Mouse (Mus musculus) kidney, embryonic 16.5 days (tissue): Measurements from ENCODE around the gene Slc19a1. TPM values are rescaled to one million over a fixed set of nuclear protein-coding genes. Genes with fewer than 3 reads are reported as not detected.
A peak's percentile ranks its signal among the peaks of the same experiment; 100 is the strongest.

Experiments
- ATAC-seq: fragments of 200-750 bp; cut with Nextera tagmentation; 2 replicates; pipeline ENCODE4 v1.8.0; 2017; ENCODE audit warnings: moderate TSS enrichment; ENCODE audit not compliant: low FRiP score, low TSS enrichment
- H3K27ac ChIP-seq: fragments of 300-500 bp; sonication (generic); 2 replicates; pipeline ENCODE4 v1.5.1; 2014; ENCODE audit warnings: low read length
- H3K27me3 ChIP-seq: fragments of 300-500 bp; sonication (generic); 2 replicates; pipeline ENCODE4 v1.6.1; 2014; ENCODE audit warnings: low read length, control low read depth, mixed read lengths; ENCODE audit not compliant: insufficient read depth
- H3K36me3 ChIP-seq: fragments of 300-500 bp; sonication (generic); 2 replicates; pipeline ENCODE4 v1.6.1; 2014; ENCODE audit warnings: low read length, control low read depth, mixed read lengths; ENCODE audit not compliant: insufficient read depth
- H3K4me1 ChIP-seq: fragments of 300-500 bp; sonication (generic); 2 replicates; pipeline ENCODE4 v1.6.1; 2014; ENCODE audit warnings: low read length, control low read depth, mixed read lengths; ENCODE audit not compliant: insufficient read depth
- H3K4me2 ChIP-seq: fragments of 300-500 bp; sonication (generic); replicated peaks from 2 replicates; pipeline ENCODE4 v1.6.1; 2014; ENCODE audit warnings: low read depth, low read length
- H3K4me3 ChIP-seq: fragments of 300-500 bp; sonication (generic); 2 replicates; pipeline ENCODE4 v1.5.1; 2014; ENCODE audit warnings: mild to moderate bottlenecking, low read length
- H3K9ac ChIP-seq: fragments of 300-500 bp; sonication (generic); replicated peaks from 2 replicates; pipeline ENCODE4 v1.6.1; 2014; ENCODE audit warnings: low read length
- H3K9me3 ChIP-seq: fragments of 300-500 bp; sonication (generic); 2 replicates; pipeline ENCODE4 v1.6.1; 2016; ENCODE audit warnings: low read length, control low read depth
- WGBS: fragments of 180-500 bp; shearing (Covaris S2); extraction: QIAGEN DNeasy Blood & Tissue Kit; methylation state at CpG from one replicate; pipeline ENCODE4 v1.1.7; 2014; 5-methylcytosine and 5-hydroxymethylcytosine counted together
- polyA plus RNA-seq: library from polyadenylated mRNA; unstranded; fragments of >200 nt; fragmentation: Nextera tagmentation; extraction: Ambion mirVana; gene quantifications from 2 replicates; pipeline ENCODE4 v1.2.1, GENCODE M21; 2015

Gene Slc19a1
- polyA plus RNA-seq, 1 experiment from 2014 or later = 58.4 TPM

GRCm38 (mm10) chr10:77062393-77063010, 30.5 kb downstream of the Slc19a1 start:
- Histone ChIP-seq H3K27ac (no peak overlapping the region; the same call in 1 of the 2 replicates), H3K4me1 (no peaks in the 10 kb centered on the region), H3K4me2 (no peak overlapping the region), H3K9ac (no peak overlapping the region), H3K27me3 (no peaks in the 10 kb centered on the region), H3K9me3 (no peaks in the 10 kb centered on the region), H3K36me3 (peaks cover 43% of the 10 kb centered on the region), H3K4me3 (no peak overlapping the region)
- 74% methylated on average over 11 of the region's 11 CpGs for WGBS
- ATAC-seq = no peak

DNA sequence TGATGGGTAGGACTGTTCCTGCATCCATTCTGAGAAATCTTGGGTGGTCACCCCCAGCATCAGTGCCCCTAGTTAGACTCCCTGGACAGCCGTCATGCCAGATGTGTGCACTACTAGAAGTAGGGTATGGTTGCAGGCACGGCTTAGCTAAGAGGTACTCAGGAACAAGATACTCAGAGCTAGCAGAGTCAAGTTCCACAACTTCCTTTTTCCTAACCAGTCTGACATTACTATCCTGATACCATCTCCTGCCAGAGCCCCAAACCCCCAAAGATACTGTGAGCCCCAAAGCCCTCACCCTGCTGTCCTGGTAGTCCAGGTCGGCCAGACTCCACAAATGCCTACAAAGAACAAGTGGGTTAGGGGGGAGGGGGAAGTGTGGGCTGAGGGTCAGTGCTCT, 32.2 kb downstream of the Slc19a1 start:
- Histone ChIP-seq H3K9me3 (no peaks in the 10 kb centered on the region), H3K4me3 (no peak overlapping the region), H3K27me3 (no peaks in the 10 kb centered on the region), H3K9ac (no peak overlapping the region), H3K4me2 (no peak overlapping the region), H3K4me1 (no peaks in the 10 kb centered on the region), H3K27ac (no peak overlapping the region), H3K36me3 (peaks cover 52% of the 10 kb centered on the region)
- ATAC-seq = no peak
- 98% methylated on average over 3 of the region's 3 CpGs for WGBS

DNA sequence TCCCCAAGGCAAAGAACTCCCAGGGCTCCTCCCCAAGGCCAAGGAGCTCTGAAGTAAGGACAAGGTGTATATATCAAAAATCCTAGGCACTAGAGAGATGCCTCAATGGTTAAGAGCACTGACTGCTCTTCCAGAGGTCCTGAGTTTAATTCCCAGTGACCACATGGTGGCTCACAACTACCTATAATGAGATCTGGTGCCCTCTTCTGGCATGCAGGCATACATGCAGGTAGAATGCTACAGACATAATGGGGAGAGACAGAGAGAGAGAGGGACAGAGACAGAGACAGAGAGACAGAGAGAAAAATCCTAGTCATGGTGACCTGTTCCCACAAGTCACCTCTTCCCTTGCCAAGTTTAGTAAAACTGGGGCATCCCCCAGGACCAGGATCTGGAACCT, 32.6 kb downstream of the Slc19a1 start:
- no peak overlapping the region for H3K27ac ChIP-seq
- H3K4me2 ChIP-seq = no peak overlapping the region
- no peak for ATAC-seq
- H3K9me3 ChIP-seq = no peaks in the 10 kb centered on the region
- H3K4me3 ChIP-seq = no peak overlapping the region
- H3K27me3 ChIP-seq = no peaks in the 10 kb centered on the region
- no peaks in the 10 kb centered on the region for H3K4me1 ChIP-seq
- H3K9ac ChIP-seq = no peak overlapping the region
- H3K36me3 ChIP-seq = peaks cover 52% of the 10 kb centered on the region

GRCm38 (mm10) chr10:77068469-77068868, 36.4 kb downstream of the Slc19a1 start:
- no peak overlapping the region for H3K4me2 ChIP-seq
- peaks cover 78% of the 10 kb centered on the region for H3K36me3 ChIP-seq
- H3K9ac ChIP-seq = no peak overlapping the region
- no peak overlapping the region for H3K27ac ChIP-seq
- no peaks in the 10 kb centered on the region for H3K27me3 ChIP-seq
- 91% methylated on average over 7 of the region's 7 CpGs for WGBS
- H3K4me1 ChIP-seq = no peaks in the 10 kb centered on the region
- no peak overlapping the region for H3K4me3 ChIP-seq
- no peak for ATAC-seq
- H3K9me3 ChIP-seq = no peaks in the 10 kb centered on the region

DNA sequence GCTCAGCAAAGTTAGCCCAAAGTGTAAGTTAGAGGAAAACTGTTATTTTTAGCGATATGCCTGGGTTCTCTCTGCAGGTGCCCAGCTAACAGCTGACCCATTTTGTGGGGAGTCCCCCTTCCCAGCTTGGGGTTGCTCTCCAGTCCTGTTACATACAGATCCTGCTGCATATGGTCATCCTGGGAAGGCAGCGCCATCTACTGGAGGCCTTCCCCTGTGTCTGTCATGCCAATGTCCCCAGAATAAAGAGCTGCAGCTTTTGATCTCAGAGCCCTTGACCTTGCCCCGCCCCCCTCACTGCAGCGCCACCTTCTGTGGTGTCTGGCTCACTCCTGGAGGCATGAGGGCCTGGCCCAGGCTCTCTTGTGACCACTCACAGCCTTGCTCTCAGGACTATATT, 38.0 kb downstream of the Slc19a1 start:
- WGBS = 40% methylated on average over 4 of the region's 4 CpGs
- H3K9ac ChIP-seq = no peak overlapping the region
- no peaks in the 10 kb centered on the region for H3K4me1 ChIP-seq
- no peak overlapping the region for H3K4me3 ChIP-seq
- H3K27ac ChIP-seq = no peak overlapping the region
- no peaks in the 10 kb centered on the region for H3K9me3 ChIP-seq
- ATAC-seq = 0 out of 2 replicates have a peak, but pooled peaks have one; percentile 32
- no peaks in the 10 kb centered on the region for H3K27me3 ChIP-seq
- no peak overlapping the region for H3K4me2 ChIP-seq
- H3K36me3 ChIP-seq = peaks cover 70% of the 10 kb centered on the region

DNA sequence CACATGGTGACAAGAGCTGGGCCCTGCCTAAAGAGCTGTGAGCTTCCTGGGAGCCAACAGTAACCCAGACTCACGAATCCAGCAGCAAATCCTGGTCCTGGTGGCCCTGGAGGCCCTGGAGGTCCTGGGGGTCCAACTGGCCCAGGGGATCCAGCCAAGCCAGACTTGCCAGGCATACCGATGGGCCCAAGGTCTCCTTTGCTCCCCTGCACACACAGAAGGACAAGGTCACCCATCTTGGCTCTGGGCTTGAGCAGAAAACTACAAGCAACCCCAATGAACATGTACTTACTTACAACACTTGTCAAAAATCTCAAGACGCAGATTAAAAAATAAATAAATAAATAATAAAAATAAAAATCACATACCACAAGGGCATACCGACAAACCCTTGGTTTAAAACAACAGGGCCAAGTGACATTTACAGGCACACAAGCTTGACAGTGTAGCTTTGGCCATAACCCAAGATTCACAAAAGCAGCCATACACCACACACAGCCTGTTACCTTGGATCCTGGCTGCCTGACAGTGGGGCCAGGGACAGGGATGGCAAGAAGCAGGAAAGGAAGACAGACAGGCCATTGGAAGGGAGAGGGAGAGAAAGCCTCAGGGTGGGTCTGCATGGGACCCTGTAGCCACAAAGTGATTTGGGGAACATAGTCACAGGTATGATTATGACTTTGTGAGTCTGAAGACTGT, 42.4 kb downstream of the Slc19a1 start:
- no peak overlapping the region for H3K4me3 ChIP-seq
- no peak overlapping the region for H3K27ac ChIP-seq
- peaks cover 63% of the 10 kb centered on the region for H3K36me3 ChIP-seq
- no peaks in the 10 kb centered on the region for H3K4me1 ChIP-seq
- no peak overlapping the region for H3K4me2 ChIP-seq
- WGBS = 86% methylated on average over 4 of the region's 4 CpGs
- no peak overlapping the region for H3K9ac ChIP-seq
- no peak for ATAC-seq
- no peaks in the 10 kb centered on the region for H3K27me3 ChIP-seq
- H3K9me3 ChIP-seq = no peaks in the 10 kb centered on the region

DNA sequence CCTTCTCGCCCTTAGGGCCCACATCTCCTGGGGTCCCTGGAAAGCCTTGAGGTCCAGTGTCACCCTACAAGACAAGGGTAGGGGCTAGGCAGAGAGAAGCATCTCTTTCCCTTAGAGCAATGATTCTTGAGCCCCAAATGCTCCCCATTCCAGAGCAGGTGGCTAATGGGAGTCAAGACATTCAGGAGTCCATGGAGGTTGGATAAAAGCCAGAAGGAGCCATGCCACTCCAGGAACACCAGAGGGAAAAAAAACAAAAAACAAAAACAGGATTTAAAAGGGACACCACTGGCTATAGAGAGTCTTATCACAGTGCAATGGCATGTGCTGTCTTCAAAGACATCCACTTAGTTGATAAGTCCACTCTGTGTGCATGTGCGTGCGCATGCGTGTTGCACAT, 46.4 kb downstream of the Slc19a1 start:
- ATAC-seq = no peak
- no peaks in the 10 kb centered on the region for H3K27me3 ChIP-seq

DNA sequence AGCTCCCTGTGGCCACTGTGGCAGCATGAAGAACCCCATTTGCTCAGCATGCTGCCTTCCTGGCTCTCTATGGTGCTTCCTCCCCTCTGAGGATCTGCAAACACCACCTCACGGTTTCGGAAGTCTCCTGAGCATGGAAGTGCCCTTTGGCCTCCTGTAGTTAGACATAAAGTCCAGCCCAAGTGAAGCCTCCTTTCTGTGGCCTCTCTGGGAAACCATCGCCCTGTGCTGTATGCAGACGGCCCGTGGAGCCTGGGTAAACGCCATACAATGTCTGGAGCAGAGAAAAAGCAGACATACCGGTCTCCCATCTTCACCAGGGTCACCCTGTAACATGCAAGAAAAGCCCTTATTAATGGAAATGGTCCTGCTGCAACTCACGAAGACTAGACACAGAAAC, 46.9 kb downstream of the Slc19a1 start:
- 78% methylated on average over 8 of the region's 8 CpGs for WGBS
- Histone ChIP-seq H3K4me2 (no peak overlapping the region), H3K27me3 (no peaks in the 10 kb centered on the region), H3K4me3 (no peak overlapping the region), H3K9ac (no peak overlapping the region), H3K9me3 (no peaks in the 10 kb centered on the region), H3K36me3 (peaks cover 37% of the 10 kb centered on the region), H3K4me1 (peaks cover 2% of the 10 kb centered on the region; the same call in 1 of the 2 replicates), H3K27ac (peak overlapping the region; percentile 47)
- ATAC-seq = peak; percentile 69

More for the DNA sequence above, 46.4 kb downstream of the Slc19a1 start:
- H3K4me3 ChIP-seq = no peak overlapping the region
- H3K9ac ChIP-seq = no peak overlapping the region
- no peaks in the 10 kb centered on the region for H3K9me3 ChIP-seq
- H3K4me1 ChIP-seq = peaks cover 2% of the 10 kb centered on the region; the same call in 1 of the 2 replicates
- H3K4me2 ChIP-seq = no peak overlapping the region
- H3K27ac ChIP-seq = peak overlapping the region; percentile 47
- peaks cover 38% of the 10 kb centered on the region for H3K36me3 ChIP-seq
- WGBS = 94% methylated on average over 4 of the region's 4 CpGs

DNA sequence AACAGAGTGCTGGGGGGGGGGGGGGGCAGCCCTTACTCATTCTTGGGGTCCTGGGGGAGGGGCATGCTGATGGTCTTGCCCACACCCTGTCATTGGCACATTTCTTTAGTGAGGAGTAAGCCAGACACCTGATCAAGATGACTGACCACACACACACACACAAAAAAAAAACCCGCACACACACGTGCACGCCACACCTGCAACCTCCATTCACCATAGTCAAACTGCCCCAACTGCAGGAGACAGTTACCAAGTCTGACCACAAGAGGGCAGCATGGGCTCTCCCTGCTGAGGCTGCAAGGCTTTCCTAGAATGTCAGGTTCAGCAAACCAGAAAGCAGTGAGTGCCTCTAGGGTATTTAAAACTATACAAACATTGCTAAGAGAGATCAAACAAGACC, 50.4 kb downstream of the Slc19a1 start:
- no peaks in the 10 kb centered on the region for H3K9me3 ChIP-seq
- H3K4me1 ChIP-seq = peaks cover 8% of the 10 kb centered on the region; the same call in 1 of the 2 replicates
- no peak overlapping the region for H3K4me2 ChIP-seq
- H3K36me3 ChIP-seq = peaks cover 46% of the 10 kb centered on the region
- no peak overlapping the region for H3K4me3 ChIP-seq
- H3K27me3 ChIP-seq = no peaks in the 10 kb centered on the region
- WGBS = 31% methylated on average over 3 of the region's 3 CpGs
- ATAC-seq = no peak
- peak overlapping the region; percentile 3; the same call in 1 of the 2 replicates for H3K27ac ChIP-seq
- H3K9ac ChIP-seq = 0 out of 2 replicates have a peak overlapping the region, but pooled peaks have one; percentile 26

- Histone ChIP-seq H3K4me3 (no peak overlapping the region), H3K27me3 (no peaks in the 10 kb centered on the region), H3K27ac (peak overlapping the region; percentile 3; the same call in 1 of the 2 replicates), H3K9me3 (no peaks in the 10 kb centered on the region), H3K9ac (0 out of 2 replicates have a peak overlapping the region, but pooled peaks have one; percentile 26), H3K36me3 (peaks cover 44% of the 10 kb centered on the region), H3K4me1 (peaks cover 8% of the 10 kb centered on the region; the same call in 1 of the 2 replicates), H3K4me2 (no peak overlapping the region)
- ATAC-seq = no peak
- 67% methylated on average over 5 of the region's 5 CpGs for WGBS
These were observed 50.9 kb downstream of the Slc19a1 start for GRCm38 (mm10) chr10:77082921-77083320.
